Mouse (Mus musculus): ENCODE data around the gene Klk11. TPM values are rescaled to one million over a fixed set of nuclear protein-coding genes. Genes with fewer than 3 reads are reported as not detected.

The Klk11 gene
- total RNA-seq, 2 experiments from 2014 or later, result not detected

DNA sequence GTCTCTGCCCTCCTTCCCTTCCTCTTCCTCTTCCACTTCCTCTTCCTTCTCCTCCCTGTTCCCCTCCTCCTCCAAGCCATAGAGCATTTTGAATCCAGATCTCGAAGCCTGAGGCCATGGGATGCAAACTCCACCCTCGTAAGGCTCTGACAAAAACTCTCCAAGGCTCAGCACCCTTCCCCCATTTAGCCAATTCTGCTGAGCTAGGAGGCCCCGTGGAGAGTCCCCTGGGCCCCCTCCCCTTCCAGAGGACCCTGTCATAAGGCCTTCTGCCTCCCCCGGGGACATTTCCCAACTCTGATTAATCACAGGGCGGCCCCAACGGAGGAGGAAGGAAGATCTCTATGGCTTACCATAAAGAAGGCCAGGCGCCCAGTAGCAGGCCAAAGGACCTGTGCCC lies 17.2 kb downstream of the Klk11 start, which contains the start of gene Klk9:
Gene Klk9 (plus strand): TSS at position 301 of the 400 bp plus-strand sequence.
- DNase-seq (ENCODE audit: low spot score in 2 of 2), result no peak

DNA sequence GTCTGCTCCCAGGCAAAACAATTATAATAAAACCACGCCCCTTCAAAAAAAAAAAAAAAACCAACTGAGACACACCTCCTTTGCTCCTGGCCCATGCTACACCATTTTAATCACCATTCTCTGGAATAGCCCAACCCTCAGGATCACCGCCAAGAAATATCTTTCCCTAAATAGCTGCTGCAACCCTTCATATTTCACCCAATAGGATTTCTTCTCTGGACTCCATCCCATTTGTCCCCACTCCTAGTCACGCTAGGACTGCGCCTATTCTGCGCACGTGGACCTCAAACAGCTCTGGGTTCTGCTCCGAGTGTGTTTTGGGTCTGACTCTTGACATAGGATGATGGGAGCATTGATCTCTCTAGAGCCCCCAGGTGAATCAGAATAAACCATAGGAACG lies 22.0 kb downstream of the Klk11 start:
- no peak for DNase-seq (ENCODE audit: low spot score in 2 of 2)

DNA sequence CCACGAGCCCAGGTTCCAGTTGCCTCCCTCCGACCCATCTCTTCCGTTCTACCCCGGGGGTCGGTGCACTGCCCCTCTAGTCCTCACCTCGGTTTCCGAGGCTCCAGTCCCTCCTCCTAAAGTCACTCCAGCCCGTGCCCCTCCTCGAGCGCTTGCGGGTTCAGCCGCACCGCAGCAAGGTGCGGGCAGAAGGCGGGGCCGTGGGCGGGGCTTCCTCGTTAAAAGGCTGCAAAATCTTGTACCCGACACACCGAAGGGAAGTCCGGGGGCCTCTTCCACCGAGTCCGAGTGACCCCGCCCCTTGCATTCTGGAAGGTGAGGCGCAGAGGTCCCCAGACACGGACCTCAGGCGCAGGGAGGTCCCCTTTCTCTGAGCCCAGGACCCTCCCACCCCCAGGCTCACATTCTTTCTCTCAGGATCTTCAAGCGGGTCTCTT lies 22.9 kb downstream of the Klk11 start, which contains the start of gene Klk8:
Gene Klk8 (plus strand): TSS at position 245 of the 437 bp plus-strand sequence.
- no peak for DNase-seq (ENCODE audit: low spot score in 2 of 2)

DNA sequence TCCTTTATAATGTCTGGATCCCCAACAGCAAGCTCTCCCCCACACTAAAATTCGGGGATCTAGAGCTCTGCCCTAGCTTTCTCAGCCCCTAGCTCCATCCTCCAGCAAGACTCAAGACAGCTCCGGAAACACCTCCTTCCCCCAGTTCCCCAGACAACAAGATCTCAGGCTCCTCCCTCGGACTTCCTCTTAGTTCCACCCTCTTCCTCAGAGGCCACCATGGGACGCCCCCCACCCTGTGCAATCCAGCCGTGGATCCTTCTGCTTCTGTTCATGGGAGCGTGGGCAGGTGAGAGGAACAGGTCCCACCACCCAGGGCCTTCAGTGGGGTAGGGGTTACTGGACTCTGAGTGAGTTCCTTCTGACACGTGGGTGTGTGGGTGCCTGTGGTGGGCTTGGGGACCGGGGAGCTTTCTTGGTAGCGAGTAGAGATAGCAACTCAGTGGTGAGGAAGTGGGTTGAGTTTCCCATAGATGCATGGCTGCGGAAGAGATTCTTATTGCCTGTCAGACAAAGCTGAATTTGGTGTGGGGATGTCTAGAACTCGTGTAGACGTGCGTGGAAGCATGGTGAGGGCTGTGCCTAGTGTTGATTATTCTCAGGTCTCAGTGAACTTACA lies 23.5 kb downstream of the Klk11 start:
- no peak for DNase-seq (ENCODE audit: low spot score in 2 of 2)

DNA sequence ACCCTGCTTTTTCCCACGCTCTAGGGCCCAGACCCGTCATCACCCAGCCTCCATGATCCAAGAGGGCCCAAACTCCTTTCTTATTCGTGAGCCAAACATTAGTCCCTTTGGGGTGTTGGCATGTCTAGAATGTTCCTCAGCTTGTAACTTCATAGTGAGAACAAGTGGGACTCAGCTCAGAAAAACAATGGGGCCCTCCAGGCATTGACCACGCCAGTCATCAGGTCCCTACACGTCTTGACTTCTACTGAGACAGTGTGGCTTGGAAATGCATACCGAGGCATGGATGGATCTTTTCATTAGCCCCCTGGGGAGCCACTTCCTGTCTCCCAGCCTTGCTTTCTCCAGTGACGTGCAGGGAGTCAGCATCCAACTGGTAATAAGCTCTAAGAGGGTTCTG lies 25.5 kb downstream of the Klk11 start:
- no peak for DNase-seq (ENCODE audit: low spot score in 2 of 2)

DNA sequence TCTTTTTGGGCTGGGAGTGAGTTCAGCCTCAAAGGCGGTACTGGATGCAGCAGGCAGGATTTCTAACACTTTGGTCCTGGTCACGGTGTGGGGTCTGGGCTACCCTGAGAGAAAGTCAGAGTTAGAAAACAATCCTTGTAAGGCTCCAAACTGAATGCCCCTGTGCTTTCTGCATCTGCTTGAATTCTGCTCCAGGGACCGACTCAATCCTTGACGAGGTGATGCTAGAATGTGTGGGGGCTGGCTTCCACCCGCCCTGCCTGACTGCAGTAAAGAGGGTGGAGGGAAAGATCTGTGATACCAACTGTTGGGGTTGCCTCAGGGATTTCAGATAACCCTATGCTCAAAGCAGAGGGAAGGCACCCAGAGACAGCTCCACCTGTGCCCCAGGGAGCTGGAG lies 36.6 kb downstream of the Klk11 start, which contains the start of gene Klk7:
Gene Klk7 (plus strand): TSS at position 301 of the 400 bp plus-strand sequence.
- DNase-seq (ENCODE audit: low spot score in 2 of 2), result no peak

DNA sequence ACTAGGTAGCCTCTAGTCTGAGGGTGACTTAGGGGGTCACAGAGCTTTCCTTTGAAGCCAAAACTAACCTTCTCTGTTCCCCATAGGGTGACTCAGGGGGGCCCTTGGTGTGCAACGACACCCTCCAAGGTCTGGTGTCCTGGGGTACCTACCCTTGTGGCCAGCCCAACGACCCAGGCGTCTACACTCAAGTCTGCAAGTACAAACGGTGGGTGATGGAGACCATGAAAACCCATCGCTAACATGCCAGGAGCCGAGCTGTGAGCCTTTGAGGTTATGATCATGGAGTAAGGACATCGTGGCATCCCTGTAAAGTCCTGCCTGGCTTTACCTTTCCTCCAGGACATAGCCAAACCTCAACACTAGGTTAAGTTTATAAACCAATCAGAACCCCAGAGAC lies 40.8 kb downstream of the Klk11 start:
- no peak for DNase-seq (ENCODE audit: low spot score in 2 of 2)

DNA sequence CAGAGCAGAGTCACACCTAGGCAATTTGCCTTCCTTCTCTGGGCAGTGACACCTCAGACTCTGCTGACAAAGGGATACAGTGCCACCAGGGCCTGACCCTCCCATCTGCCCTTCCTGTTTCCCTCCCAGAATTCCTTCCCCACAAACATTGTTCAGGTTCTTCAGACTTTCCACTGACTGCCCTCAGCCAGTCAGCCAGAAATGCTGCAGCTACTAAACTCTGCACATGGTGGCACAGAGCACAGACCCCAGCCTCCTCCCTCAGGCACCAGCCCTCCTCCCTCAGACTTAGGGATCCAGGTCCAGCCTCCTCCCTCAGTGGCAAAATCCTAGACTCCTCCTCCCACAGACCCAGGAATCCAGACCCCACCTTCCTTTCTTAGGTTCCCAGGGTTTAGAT lies 42.3 kb downstream of the Klk11 start:
- no peak for DNase-seq (ENCODE audit: low spot score in 2 of 2)

DNA sequence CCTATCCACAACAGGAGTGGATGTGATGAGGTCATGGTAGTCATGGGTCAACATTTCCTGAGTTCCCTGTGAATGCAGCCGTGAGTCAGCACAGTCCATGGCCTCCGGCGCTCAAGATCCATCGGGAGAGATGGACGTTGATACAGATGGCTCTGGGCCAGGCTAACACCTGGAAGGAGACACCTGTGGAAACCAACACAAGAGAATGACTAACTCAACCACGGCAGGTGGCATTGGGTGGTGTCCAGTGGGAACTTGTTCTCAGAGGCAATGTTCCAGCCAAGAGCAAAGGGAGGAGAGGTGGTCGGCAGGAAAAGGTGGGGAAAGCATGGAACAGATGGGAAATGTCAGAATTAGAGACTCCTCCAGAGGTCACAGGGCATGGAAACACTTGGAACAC lies 47.2 kb downstream of the Klk11 start:
- DNase-seq (ENCODE audit: low spot score in 2 of 2), result no peak

DNA sequence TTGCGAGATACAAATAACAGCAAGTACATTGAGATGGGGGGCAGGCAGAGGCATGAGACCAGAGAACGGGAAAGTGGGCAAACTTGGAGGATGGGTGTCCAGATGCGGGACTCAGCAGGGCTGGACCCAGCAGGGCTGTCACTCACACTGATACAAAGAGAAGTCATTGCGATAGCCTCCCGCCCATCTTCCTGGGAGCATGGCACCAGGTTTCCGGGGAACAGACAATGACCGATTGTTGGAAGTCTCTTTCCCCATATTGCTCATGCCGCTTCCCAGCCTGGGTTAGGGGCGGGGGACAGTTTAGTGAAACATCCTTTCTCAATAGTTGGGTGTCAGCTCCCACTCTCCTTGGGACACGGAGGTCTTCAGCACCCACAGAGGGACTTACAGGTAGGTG lies 49.8 kb downstream of the Klk11 start, which contains the start of gene Klk6:
Gene Klk6 (plus strand): TSS at position 301 of the 400 bp plus-strand sequence.
- no peak for DNase-seq (ENCODE audit: low spot score in 2 of 2)

DNA sequence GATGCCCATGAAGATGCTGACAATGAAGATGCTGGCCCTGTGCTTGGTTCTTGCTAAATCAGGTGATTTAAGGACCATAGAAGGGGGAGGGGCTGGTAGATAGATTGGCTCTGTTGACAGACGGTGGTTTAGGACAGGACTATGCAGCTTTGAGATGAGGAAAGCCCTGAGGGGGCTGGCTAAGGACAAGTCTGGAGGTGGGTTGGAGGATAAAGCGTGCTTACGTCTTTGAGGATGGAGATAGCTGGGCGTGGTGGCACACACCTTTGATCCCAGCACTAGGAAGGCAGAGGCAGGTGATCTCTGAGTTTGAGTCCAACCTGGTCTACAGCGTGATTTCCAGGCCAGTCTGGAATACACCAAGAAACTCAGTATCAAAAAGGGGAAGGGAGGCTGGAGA lies 51.7 kb downstream of the Klk11 start:
- no peak for DNase-seq (ENCODE audit: low spot score in 2 of 2)

DNA sequence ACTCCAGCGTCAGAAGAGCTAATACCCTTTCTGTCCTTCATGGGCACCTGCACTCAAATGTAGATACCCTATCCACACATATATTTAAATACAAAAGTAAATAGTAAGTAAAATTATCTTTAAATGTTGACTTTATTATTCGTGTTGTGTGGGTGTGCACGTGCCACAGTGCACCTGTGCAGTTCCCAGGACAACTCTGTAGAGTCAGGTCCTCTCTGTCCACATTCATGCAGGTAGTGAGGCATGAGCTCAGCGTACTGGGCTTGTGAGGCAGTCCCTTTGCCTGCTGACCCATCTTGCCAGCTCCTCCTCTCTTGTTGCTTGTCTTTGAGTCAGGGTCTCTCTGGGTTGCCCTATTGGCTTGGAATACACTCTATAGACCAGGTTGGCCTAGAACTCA lies 53.3 kb downstream of the Klk11 start:
- no peak for DNase-seq (ENCODE audit: low spot score in 2 of 2)

Other genes starting within 250 kb of the Klk11 start
- 1 to 10 TPM; 3.9 to 4.8 TPM for gene Cd33, start 230.2 kb upstream of the Klk11 start, total RNA-seq (2021)
- 1 to 10 TPM; 5.2 to 6.0 TPM for gene Zfp658, start 212.3 kb upstream of the Klk11 start, total RNA-seq (2021)
- 10 to 100 TPM; 16.3 to 20.9 TPM for gene Zfp719, start 195.0 kb upstream of the Klk11 start, total RNA-seq (2021)
- gene Zfp819, start 167.4 kb upstream of the Klk11 start, total RNA-seq (2021), result under 1 TPM in 1 of 2 experiments, not detected in 1; 0.26 TPM
- not detected for gene Ceacam18, start 139.9 kb upstream of the Klk11 start, total RNA-seq (2021)
- gene Siglece, start 114.4 kb upstream of the Klk11 start, total RNA-seq (2021), result under 1 TPM; 0.82 to 0.91 TPM
- gene Ctu1, start 102.6 kb upstream of the Klk11 start, total RNA-seq (2021), result 1 to 10 TPM; 9.0 to 9.5 TPM
- not detected for gene Klk14, start 84.2 kb upstream of the Klk11 start, total RNA-seq (2021)
- gene Klk13, start 62.0 kb upstream of the Klk11 start, total RNA-seq (2021), result not detected
- not detected for gene Klk12, start 5.7 kb upstream of the Klk11 start, total RNA-seq (2021)
- gene Klk10, start 6.4 kb downstream of the Klk11 start, total RNA-seq (2021), result not detected
- not detected for gene Klk9, start 17.3 kb downstream of the Klk11 start, total RNA-seq (2021)
- 1 to 10 TPM; 3.2 to 3.7 TPM for gene Klk8, start 23.0 kb downstream of the Klk11 start, total RNA-seq (2021)
- gene Klk7, start 36.7 kb downstream of the Klk11 start, total RNA-seq (2021), result not detected
- 1 to 10 TPM; 1.6 to 1.9 TPM for gene Klk6, start 49.9 kb downstream of the Klk11 start, total RNA-seq (2021)
- gene Klk5, start 67.4 kb downstream of the Klk11 start, total RNA-seq (2021), result not detected
- gene Klk4, start 106.6 kb downstream of the Klk11 start, total RNA-seq (2021), result not detected
- gene Klk15, start 159.1 kb downstream of the Klk11 start, total RNA-seq (2021), result not detected
- not detected for gene Klk1b8, start 176.1 kb downstream of the Klk11 start, total RNA-seq (2021)
- not detected for gene Klk1b1, start 192.1 kb downstream of the Klk11 start, total RNA-seq (2021)
- gene Klk1b9, start 201.5 kb downstream of the Klk11 start, total RNA-seq (2021), result not detected
- not detected for gene Klk1b11, start 221.3 kb downstream of the Klk11 start, total RNA-seq (2021)
- gene Klk1b26, start 237.6 kb downstream of the Klk11 start, total RNA-seq (2021), result not detected